Mouse (Mus musculus) T-helper 1 cell (primary cell): ENCODE results near the gene Ldah.

Experiments used
- in situ Hi-C: fragments of 300-600 bp; cut with MboI, MseI; formaldehyde crosslinking; loops from one replicate; pipeline ENCODE4 v1.15.1; 2025; ENCODE audit warnings: high pct_unique_total_duplicates

The Ldah gene

GRCm38 (mm10) chr12:8312266-8312665 lies 104.4 kb downstream of the Ldah start:
- in situ Hi-C loops: no loop called here

- in situ Hi-C loops: no loop called here
Measured at GRCm38 (mm10) chr12:8313270-8313771, 105.4 kb downstream of the Ldah start, which contains the start of gene Hs1bp3. Gene Hs1bp3, plus strand, starts transcription at chr12:8313432.

GRCm38 (mm10) chr12:8313773-8314172 lies 105.9 kb downstream of the Ldah start:
- in situ Hi-C loops: no loop called here

- in situ Hi-C loops: no loop called here
Measured at GRCm38 (mm10) chr12:8316541-8316940, 108.6 kb downstream of the Ldah start.

DNA sequence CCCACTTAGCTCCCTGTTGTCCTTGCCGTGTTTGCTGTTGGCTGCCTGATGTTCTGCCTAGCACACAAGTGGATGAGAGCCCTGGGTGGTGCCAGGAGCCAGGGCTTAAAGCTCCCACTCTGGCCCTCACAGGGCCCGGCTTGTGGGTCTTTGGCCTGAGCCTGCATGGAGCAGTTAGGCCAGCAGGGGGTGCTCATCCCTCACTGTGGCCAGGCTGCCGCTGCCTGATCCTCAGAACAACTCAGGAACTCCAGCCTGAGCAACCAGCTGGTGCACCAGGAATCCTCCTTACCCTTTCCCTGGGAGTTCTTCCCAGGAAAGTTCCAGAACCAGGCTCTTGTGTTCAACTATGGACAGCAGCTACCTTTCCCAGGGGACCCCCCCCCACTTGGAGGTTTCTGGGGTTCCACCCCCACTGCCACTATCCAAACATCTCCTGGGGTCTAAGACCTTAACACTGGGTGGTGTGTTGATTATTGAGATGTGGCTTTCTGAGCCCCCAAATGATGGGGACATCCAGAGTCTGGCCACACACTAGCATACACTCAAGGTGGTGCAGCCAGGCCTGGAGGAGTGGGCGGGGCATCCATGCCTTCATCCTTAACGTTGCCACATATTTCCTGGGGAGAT lies 112.3 kb downstream of the Ldah start:
- in situ Hi-C loops: loop anchor here (5.0 kb wide), 1 partner anchor 177 kb away; no protein-coding TSS in a partner anchor

GRCm38 (mm10) chr12:8321506-8321905 lies 113.6 kb downstream of the Ldah start:
- in situ Hi-C loops: loop anchor here (5.0 kb wide), 1 partner anchor 176 kb away; no protein-coding TSS in a partner anchor

- in situ Hi-C loops: loop anchor here (5.0 kb wide), 1 partner anchor 173 kb away; no protein-coding TSS in a partner anchor
Measured at GRCm38 (mm10) chr12:8324086-8324485, 116.2 kb downstream of the Ldah start.

DNA sequence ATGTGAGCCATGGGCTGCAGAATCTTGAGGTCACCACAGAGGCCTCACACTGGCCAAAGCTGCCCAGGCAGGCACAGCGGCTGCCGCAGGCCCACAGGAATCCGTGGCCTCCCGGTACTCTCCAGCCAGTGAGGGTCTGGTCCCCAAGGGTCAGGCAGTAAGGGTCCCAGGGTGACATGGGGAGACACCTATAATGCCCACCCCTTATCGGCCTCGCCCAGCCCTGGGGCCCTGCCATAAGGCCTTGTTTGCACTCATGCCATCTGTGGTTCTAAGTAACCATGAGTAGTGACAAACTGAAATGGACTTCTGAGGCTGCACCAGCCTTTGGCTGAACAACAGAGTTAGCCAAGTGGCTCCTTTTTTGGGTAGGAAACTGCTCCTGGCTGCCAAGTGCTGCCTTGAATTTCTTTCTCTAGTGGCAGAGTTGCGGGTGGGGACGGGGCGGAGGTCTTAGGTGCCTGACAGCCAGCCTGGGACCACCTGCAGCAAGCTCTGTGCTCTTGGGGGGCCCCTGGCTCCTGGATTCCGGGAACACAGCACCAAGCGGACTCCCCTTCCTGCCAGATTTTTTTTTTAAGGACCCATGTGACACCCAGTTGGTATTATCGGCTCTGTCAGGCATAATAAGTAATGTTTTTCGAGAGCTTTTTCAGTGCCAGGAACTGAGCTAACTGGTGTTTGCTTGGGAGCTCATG lies 117.5 kb downstream of the Ldah start:
- in situ Hi-C loops: no loop called here

GRCm38 (mm10) chr12:8325943-8326522 lies 118.1 kb downstream of the Ldah start:
- in situ Hi-C loops: no loop called here

DNA sequence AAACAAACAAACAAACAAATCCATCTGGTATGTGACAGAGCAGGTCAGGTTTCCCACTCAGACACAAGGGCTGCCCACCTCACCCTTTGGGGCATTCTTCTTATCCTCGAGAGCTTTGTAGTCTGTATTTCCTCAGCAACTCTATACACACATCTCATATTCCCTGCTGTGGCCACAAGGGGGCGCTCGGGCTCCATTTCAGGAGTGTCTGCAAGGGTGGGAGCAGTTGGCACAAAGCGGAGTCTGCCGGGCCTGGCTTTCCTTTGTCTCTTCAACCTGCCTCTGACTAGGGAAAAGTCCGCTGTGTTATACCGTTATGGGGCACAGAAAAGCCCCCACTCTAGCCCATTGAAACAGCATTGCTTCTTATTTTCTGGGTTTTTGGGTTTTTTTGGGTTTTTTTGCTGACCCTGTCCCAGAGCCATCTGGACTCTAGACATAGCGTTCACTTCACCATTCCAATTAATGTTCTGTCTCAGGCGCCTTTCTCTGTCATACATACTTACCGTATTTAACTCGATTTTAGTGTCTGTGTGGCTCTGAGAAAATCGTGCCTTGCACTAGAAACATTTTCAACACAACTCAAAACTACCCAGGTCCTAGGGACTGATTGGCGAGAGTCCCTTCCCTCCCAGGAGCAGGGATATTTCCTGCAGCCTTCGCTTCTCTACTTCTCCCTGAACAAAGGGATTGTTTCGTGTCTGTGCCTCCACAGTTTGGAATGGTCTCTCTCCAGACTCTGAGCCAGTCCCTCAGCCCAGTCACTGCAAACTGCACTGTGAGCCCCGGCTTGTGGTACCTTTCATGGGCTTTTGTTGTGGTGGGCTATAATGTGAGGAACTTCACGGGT lies 119.1 kb downstream of the Ldah start:
- in situ Hi-C loops: no loop called here

- in situ Hi-C loops: no loop called here
Measured at GRCm38 (mm10) chr12:8327675-8328053, 119.8 kb downstream of the Ldah start.

GRCm38 (mm10) chr12:8329236-8329635 lies 121.3 kb downstream of the Ldah start:
- in situ Hi-C loops: no loop called here

DNA sequence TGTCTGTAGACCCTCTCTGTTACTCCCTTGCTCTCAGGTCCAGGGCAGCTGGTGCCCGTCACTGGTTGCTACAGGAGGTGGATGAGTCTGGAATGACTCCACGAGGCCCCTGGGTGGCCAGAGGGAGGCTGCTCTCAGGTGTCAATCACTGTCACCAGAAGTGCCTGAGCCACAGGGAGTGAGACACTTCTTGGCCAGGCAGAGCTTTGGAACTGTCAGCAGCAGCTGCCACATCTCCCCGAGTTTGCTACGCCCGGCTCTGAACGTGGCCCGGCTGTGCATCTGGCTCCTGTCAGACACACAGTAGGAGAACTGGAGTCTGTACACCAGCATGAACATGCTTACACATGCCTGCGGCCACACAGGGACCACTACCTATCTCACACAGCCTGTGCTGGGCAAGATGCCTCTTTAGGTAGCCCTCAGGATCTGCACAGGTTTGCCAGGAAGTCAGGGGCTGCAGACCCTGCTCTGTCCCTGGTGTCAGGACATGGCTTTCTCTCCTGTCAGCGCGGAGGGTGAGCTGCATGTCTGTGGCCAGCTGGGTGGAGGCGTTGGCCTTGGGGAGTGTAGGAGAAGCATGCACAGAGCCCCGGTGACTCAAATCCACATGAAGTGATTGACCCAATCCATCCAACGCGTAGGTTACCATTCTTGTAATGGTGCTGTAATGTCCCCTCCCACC lies 123.7 kb downstream of the Ldah start:
- in situ Hi-C loops: no loop called here

DNA sequence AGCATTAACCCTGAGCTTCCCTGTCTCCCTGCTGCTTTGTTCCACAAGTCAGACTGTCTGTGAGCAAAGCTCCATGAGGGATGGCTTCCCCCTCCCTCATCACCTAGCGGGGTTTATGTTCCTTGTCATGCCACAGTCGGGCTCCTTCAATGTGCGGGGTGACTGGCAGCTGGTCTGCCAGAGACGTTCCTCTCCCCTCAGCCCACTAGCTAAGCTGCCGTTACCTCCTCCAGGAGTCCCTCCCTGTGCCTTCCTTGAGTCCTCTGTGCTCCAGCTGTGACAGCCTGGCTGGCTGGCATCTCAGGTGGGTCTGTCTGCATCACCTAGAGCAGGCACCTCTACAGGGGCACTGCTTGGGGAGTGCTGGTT lies 124.3 kb downstream of the Ldah start:
- in situ Hi-C loops: no loop called here

DNA sequence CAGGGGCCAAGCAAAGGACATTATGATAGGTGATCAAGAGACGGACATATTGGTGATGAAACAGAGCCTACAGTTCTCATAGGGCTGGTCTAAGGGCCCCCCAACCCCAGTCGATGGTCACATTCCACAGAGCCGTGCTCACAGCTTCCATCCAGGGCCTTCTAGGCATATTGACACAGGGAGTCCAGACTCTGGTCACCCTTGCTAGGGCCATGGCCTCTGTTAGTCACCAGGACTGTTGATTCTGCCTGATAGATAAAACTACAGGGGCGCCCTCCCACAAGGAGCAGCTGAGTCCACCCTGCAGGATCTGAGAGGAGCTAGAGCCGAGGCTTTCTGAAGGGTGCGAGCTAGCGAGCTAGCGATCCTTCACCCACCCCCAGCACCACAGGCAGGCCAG lies 125.7 kb downstream of the Ldah start:
- in situ Hi-C loops: no loop called here

- in situ Hi-C loops: no loop called here
Measured at GRCm38 (mm10) chr12:8334261-8334660, 126.4 kb downstream of the Ldah start.
